Mouse (Mus musculus): Measurements from ENCODE around the gene Tnik. TPM values are rescaled to one million over a fixed set of nuclear protein-coding genes. Genes with fewer than 3 reads are reported as not detected.
A peak's percentile ranks its signal among the peaks of the same experiment; 100 is the strongest.

Gene Tnik
- polyA plus RNA-seq, 1 experiment from 2014 or later, result 18.3 TPM

GRCm38 (mm10) chr3:28234179-28234578 is 28.8 kb upstream of the Tnik start:
- H3K27me3 ChIP-seq, result no peaks in the 10 kb centered on the region

GRCm38 (mm10) chr3:28236689-28237088 is 26.3 kb upstream of the Tnik start:
- 83% methylated on average over 4 of the region's 4 CpGs for WGBS
- Histone ChIP-seq H3K4me2 (replicated peaks) (no peak overlapping the region), H3K27me3 (no peaks in the 10 kb centered on the region)

More at GRCm38 (mm10) chr3:28234179-28234578, 28.8 kb upstream of the Tnik start:
- ATAC-seq (ENCODE audit: insufficient number of reproducible peaks, insufficient read depth, low FRiP score, low TSS enrichment), result no peak
- H3K4me1 ChIP-seq, result no peaks in the 10 kb centered on the region
- H3K9me3 ChIP-seq, result no peaks in the 10 kb centered on the region
- no peak overlapping the region for H3K4me2 ChIP-seq (replicated peaks)
- no peak overlapping the region for H3K4me3 ChIP-seq
- no peak overlapping the region for H3K9ac ChIP-seq
- WGBS, result 90% methylated on average over 7 of the region's 7 CpGs
- no peaks in the 10 kb centered on the region for H3K36me3 ChIP-seq
- no peak overlapping the region for H3K27ac ChIP-seq

DNA sequence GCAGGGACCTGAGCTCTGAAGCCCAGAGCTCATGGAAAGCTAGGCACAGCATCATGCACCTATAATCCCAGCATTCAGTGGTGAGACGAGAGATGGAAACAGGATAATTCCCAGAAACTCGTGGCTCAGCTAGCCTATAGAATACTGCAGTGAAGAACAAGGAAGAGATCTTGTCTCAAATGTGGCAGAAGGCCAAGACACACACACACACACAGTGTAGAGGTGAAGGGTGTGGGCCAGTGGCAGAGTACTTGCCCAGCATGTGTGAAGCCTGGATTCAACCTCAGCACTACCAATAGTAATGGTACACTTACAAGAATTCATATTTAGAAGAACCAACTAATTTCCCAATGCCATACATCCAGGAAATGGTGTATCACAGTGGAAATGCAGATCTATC is 24.9 kb upstream of the Tnik start:
- ATAC-seq (ENCODE audit: insufficient number of reproducible peaks, insufficient read depth, low FRiP score, low TSS enrichment), result no peak

More at GRCm38 (mm10) chr3:28236689-28237088, 26.3 kb upstream of the Tnik start:
- no peaks in the 10 kb centered on the region for H3K9me3 ChIP-seq
- ATAC-seq (ENCODE audit: insufficient number of reproducible peaks, insufficient read depth, low FRiP score, low TSS enrichment), result no peak
- H3K4me3 ChIP-seq, result no peak overlapping the region
- no peaks in the 10 kb centered on the region for H3K4me1 ChIP-seq
- no peaks in the 10 kb centered on the region for H3K36me3 ChIP-seq
- no peak overlapping the region for H3K27ac ChIP-seq
- H3K9ac ChIP-seq, result no peak overlapping the region

GRCm38 (mm10) chr3:28242561-28242960 is 20.5 kb upstream of the Tnik start:
- Histone ChIP-seq H3K9me3 (no peaks in the 10 kb centered on the region), H3K4me1 (no peaks in the 10 kb centered on the region), H3K4me3 (no peak overlapping the region), H3K27ac (no peak overlapping the region), H3K36me3 (no peaks in the 10 kb centered on the region), H3K27me3 (no peaks in the 10 kb centered on the region), H3K9ac (no peak overlapping the region), H3K4me2 (replicated peaks) (no peak overlapping the region)
- 80% methylated on average over 2 of the region's 2 CpGs for whole genome bisulfite sequencing
- ATAC-seq (ENCODE audit: insufficient number of reproducible peaks, insufficient read depth, low FRiP score, low TSS enrichment), result no peak

More for the DNA sequence above, 24.9 kb upstream of the Tnik start:
- Histone ChIP-seq H3K9ac (no peak overlapping the region), H3K27ac (no peak overlapping the region), H3K36me3 (no peaks in the 10 kb centered on the region), H3K4me2 (replicated peaks) (no peak overlapping the region), H3K27me3 (no peaks in the 10 kb centered on the region), H3K4me1 (no peaks in the 10 kb centered on the region), H3K9me3 (no peaks in the 10 kb centered on the region), H3K4me3 (no peak overlapping the region)
- WGBS, result 73% methylated on average over 2 of the region's 2 CpGs

DNA sequence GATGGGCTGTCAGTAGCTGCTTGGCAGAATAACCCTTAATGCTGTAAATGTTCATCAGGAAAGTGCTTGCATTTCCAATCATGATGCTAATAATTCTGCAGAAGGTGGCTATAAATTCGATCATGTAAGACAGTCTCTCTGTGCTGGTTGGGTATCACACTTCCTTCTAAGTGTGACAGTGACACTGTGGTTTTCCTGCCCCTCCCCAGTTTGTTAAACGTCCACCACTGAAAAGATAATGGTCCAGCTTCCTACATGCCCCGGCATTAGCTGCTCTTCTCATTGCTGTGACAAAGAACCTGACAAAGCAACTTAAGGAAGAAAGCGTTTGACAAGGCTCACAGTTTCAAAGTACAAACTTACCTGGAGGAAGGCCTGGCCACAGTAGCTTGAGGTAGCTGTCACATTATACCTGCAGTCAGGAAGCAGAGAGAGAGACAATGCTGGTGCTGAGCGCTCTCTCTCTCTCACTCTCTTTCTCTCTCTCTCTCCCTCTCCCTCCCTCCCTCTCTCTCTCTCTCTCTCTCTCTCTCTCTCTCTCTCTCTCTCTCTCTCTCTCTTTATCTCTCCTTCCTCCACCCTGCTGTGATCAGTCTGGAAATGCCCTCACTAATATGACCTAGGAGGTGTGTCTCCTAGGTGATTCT is 18.6 kb upstream of the Tnik start:
- Histone ChIP-seq H3K9me3 (no peaks in the 10 kb centered on the region), H3K9ac (no peak overlapping the region), H3K4me3 (no peak overlapping the region), H3K4me1 (no peaks in the 10 kb centered on the region), H3K27ac (no peak overlapping the region), H3K27me3 (no peaks in the 10 kb centered on the region), H3K4me2 (replicated peaks) (no peak overlapping the region), H3K36me3 (no peaks in the 10 kb centered on the region)
- ATAC-seq (ENCODE audit: insufficient number of reproducible peaks, insufficient read depth, low FRiP score, low TSS enrichment), result no peak
- 81% methylated on average over 5 of the region's 5 CpGs for WGBS

DNA sequence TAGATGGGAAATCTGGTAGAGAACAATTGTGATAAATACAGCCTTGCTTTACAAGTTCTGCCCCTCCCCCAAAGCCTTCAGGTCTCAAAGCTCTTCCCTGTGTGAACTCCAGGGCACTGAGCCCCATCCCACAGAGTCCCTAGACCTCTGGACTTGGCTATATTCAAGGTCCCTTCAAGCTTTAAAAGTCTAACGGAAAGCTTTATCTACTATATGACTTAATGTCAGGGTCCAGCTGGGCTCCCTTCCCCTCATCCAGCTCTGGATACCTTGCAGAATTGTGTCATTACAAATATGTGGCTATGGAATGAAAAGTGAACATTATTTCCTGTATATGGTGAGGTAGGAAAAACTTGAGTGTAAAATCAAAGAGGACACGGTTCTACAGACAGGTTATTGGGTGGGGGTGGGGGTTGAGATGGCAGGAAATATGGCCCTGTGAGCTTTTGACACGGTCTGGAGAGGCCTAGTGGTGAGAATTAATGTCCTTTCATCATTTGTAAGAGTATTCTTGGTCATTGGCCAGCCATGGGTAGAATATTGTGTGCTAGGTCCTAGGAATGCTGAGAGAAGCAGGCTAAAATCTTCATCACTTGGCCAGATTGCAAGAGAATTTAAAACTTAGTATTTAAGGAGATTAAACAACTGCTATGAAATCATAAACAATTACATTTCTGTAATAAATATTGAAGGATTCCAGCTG is 14.6 kb upstream of the Tnik start:
- Histone ChIP-seq H3K36me3 (no peaks in the 10 kb centered on the region), H3K27ac (no peak overlapping the region), H3K9ac (no peak overlapping the region), H3K4me1 (no peaks in the 10 kb centered on the region), H3K4me2 (replicated peaks) (no peak overlapping the region), H3K27me3 (no peaks in the 10 kb centered on the region), H3K4me3 (no peak overlapping the region), H3K9me3 (no peaks in the 10 kb centered on the region)
- no peak for ATAC-seq (ENCODE audit: insufficient number of reproducible peaks, insufficient read depth, low FRiP score, low TSS enrichment)
- 48% methylated on average over 3 of the region's 3 CpGs for WGBS

DNA sequence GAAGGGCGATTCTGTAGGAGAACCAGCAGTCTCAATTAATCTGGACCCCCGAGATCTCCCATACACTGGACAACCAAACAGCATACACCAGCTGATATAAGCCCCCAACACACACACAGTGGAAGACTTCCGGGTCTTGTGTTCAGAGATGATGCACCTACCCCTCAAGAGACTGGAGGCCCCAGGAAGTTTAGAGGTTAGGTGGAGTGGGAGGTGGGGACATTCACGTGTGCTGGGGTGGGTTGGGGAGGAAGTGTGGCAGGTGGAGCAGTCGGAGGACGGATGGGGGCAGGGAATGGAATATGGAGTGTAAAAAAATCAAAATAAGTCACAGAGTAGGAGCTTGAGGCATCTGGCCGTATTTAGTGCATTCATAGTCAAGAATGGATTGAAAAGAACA is 7.3 kb upstream of the Tnik start:
- no peaks in the 10 kb centered on the region for H3K27me3 ChIP-seq
- no peak for ATAC-seq (ENCODE audit: insufficient number of reproducible peaks, insufficient read depth, low FRiP score, low TSS enrichment)
- H3K9me3 ChIP-seq, result no peaks in the 10 kb centered on the region
- no peak overlapping the region for H3K4me3 ChIP-seq
- 81% methylated on average over 7 of the region's 7 CpGs for WGBS
- no peak overlapping the region for H3K27ac ChIP-seq
- H3K9ac ChIP-seq, result no peak overlapping the region
- no peaks in the 10 kb centered on the region for H3K36me3 ChIP-seq
- H3K4me1 ChIP-seq, result no peaks in the 10 kb centered on the region
- H3K4me2 ChIP-seq (replicated peaks), result no peak overlapping the region

- under 1% methylated on average over 33 of the region's 33 CpGs for WGBS
- H3K9me3 ChIP-seq, result no peaks in the 10 kb centered on the region
- H3K36me3 ChIP-seq, result no peaks in the 10 kb centered on the region
- peak overlapping the region; percentile 82 for H3K4me2 ChIP-seq (replicated peaks)
- H3K4me1 ChIP-seq, result peaks cover 8% of the 10 kb centered on the region
- H3K27me3 ChIP-seq, result 0 out of 2 replicates have a peak, but pooled peaks cover 9% of the 10 kb centered on the region
- peak overlapping the region; percentile 47; the same call in 1 of the 2 replicates for H3K9ac ChIP-seq
- peak; percentile 30; the same call in 1 of the 2 replicates for ATAC-seq (ENCODE audit: insufficient number of reproducible peaks, insufficient read depth, low FRiP score, low TSS enrichment)
- H3K4me3 ChIP-seq, result peak overlapping the region; percentile 69
- peak overlapping the region; percentile 36; the same call in 1 of the 2 replicates for H3K27ac ChIP-seq
These were observed 528 bp upstream of the Tnik start for GRCm38 (mm10) chr3:28262371-28263001.

GRCm38 (mm10) chr3:28263948-28264840 is 1.2 kb downstream of the Tnik start:
- Histone ChIP-seq H3K36me3 (no peaks in the 10 kb centered on the region), H3K4me3 (peak overlapping the region; percentile 69), H3K9me3 (no peaks in the 10 kb centered on the region), H3K27me3 (0 out of 2 replicates have a peak, but pooled peaks cover 9% of the 10 kb centered on the region), H3K4me1 (peaks cover 13% of the 10 kb centered on the region), H3K4me2 (replicated peaks) (peak overlapping the region; percentile 82), H3K27ac (no peak overlapping the region), H3K9ac (peak overlapping the region; percentile 47)
- no peak for ATAC-seq (ENCODE audit: insufficient number of reproducible peaks, insufficient read depth, low FRiP score, low TSS enrichment)
- 2% methylated on average over 26 of the region's 26 CpGs for whole genome bisulfite sequencing

GRCm38 (mm10) chr3:28264841-28265150 is 1.8 kb downstream of the Tnik start:
- H3K27ac ChIP-seq, result no peak overlapping the region
- whole genome bisulfite sequencing, result 20% methylated on average over 5 of the region's 5 CpGs

DNA sequence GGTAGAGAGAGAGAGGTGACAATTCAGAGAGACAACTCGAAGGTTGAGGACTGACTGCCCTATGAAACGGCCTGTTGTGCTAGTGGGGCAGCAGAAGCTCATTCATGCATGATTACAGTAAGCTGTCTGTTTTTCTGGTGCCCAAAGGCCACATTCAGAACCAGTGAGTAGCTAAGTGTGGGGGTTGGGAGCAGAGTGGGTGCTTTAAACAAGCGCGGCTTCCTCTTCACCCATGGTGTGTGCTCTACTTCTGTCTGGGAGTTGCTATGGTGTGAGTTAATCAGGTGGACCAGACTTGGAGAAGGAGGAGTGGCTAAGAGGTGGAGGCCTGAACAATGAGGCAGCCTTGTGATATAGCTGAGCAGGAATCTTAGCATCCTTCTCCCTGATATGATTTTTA is 2.2 kb downstream of the Tnik start:
- 30% methylated on average over 4 of the region's 4 CpGs for WGBS
- ATAC-seq (ENCODE audit: insufficient number of reproducible peaks, insufficient read depth, low FRiP score, low TSS enrichment), result no peak
- H3K9ac ChIP-seq, result no peak overlapping the region
- no peaks in the 10 kb centered on the region for H3K9me3 ChIP-seq
- H3K4me2 ChIP-seq (replicated peaks), result peak overlapping the region; percentile 82
- no peaks in the 10 kb centered on the region for H3K36me3 ChIP-seq
- 0 out of 2 replicates have a peak, but pooled peaks cover 9% of the 10 kb centered on the region for H3K27me3 ChIP-seq
- H3K4me1 ChIP-seq, result peaks cover 13% of the 10 kb centered on the region
- peak overlapping the region; percentile 69 for H3K4me3 ChIP-seq
- no peak overlapping the region for H3K27ac ChIP-seq

More at GRCm38 (mm10) chr3:28264841-28265150, 1.8 kb downstream of the Tnik start:
- Histone ChIP-seq H3K4me3 (peak overlapping the region; percentile 69), H3K36me3 (no peaks in the 10 kb centered on the region), H3K4me2 (replicated peaks) (peak overlapping the region; percentile 82), H3K9me3 (no peaks in the 10 kb centered on the region), H3K4me1 (peaks cover 13% of the 10 kb centered on the region), H3K9ac (no peak overlapping the region), H3K27me3 (0 out of 2 replicates have a peak, but pooled peaks cover 9% of the 10 kb centered on the region)
- ATAC-seq (ENCODE audit: insufficient number of reproducible peaks, insufficient read depth, low FRiP score, low TSS enrichment), result no peak

All from embryonic facial prominence, embryonic 12.5 days (tissue).